Mouse (Mus musculus) embryonic fibroblast, embryonic 13.5 days (primary cell): Measurements from ENCODE around the gene BC051665.

Experiments
- CTCF ChIP-seq: IDR thresholded peaks from 2 replicates; pipeline ENCODE4 v1.5.1; 2011; ENCODE audit warnings: mild to moderate bottlenecking, control low read depth, low read length, moderate library complexity, borderline replicate concordance; ENCODE audit not compliant: insufficient read depth
- POLR2A ChIP-seq: IDR thresholded peaks from 2 replicates; pipeline ENCODE4 v1.6.1; 2011; ENCODE audit warnings: low read depth, mild to moderate bottlenecking, control low read depth, low read length, moderate library complexity

DNA sequence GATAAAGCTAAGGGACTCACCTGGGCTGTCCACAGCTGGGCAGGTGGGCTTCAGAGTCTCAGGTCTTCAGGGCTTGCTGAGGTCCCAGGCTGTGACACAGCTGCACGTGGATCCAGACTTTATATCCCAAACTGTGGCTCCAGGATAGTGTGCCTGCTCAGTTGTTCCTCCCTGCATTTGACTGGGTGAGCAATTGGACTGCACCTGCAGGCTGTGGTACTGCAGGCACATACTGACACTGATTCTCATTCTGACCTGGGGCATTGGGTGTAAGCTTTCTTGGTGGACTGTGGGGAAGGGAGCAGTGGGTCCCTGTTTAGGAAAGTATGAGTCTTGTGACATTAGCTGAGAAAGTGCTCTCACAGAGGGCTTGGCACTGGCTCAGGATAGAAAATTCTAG lies 16.6 kb upstream of the BC051665 start, which contains the start of gene Ctsll3:
- TF ChIP-seq POLR2A (no peak), CTCF (no peak)
